Comparison of ENCODE assay signal across 35 mouse cellular contexts in the genomic region with DNA sequence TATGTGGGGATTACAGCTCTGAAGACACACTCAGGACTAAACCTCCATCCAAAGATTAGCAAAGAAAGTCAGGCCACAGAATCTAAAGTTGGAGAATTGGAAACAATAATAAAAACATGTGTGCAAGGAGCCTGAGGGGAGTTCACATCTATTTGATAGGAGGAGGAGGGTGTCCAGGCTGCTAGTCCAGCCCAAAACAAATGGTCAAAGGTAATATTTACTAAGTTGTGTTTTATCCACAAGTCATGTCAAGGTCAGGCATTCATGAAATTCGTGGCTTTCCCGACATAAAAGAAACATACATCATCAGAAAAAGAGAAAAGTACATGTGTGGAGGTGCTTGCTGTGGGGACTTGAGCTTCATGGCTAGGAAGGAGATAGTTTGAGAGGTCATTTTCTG.
"Had no signal": no experiment of that assay in that cellular context is flagged by ENCODE, and none has a peak within 500 bp of the region (broad histone marks: within the 10 kb centered on the region; RNA-seq: fewer than 3 reads in every experiment).

No protein-coding gene starts in this region.

- H3K36me3 ChIP-seq: heart, embryonic 10.5 days; heart, embryonic 12.5 days; heart, embryonic 13.5 days; heart, embryonic 15.5 days; hindbrain, embryonic 10.5 days; hindbrain, embryonic 12.5 days; hindbrain, embryonic 13.5 days; hindbrain, embryonic 15.5 days; intestine, embryonic 15.5 days; kidney, embryonic 15.5 days had no signal

- H3K4me2 ChIP-seq: heart, embryonic 11.5 days; heart, embryonic 12.5 days; heart, embryonic 13.5 days; heart, embryonic 15.5 days; hindbrain, embryonic 12.5 days; hindbrain, embryonic 13.5 days; hindbrain, embryonic 14.5 days; hindbrain, embryonic 15.5 days; intestine, embryonic 15.5 days; kidney, embryonic 15.5 days had no signal

- H3K4me1 ChIP-seq: heart, embryonic 10.5 days; heart, embryonic 12.5 days; heart, embryonic 13.5 days; heart, embryonic 15.5 days; hindbrain, embryonic 12.5 days; hindbrain, embryonic 13.5 days; hindbrain, embryonic 15.5 days; intestine, embryonic 15.5 days; kidney, embryonic 15.5 days had no signal

- H3K27ac ChIP-seq: heart, embryonic 10.5 days; heart, embryonic 13.5 days; heart, embryonic 15.5 days; hindbrain, embryonic 10.5 days; hindbrain, embryonic 12.5 days; hindbrain, embryonic 13.5 days; hindbrain, embryonic 14.5 days; hindbrain, embryonic 15.5 days; hindbrain, postnatal 0 days; intestine, embryonic 15.5 days; kidney, embryonic 15.5 days; kidney, postnatal 0 days; layer of hippocampus, adult 2 months had no signal

- DNase-seq: heart, postnatal 10 days; heart, postnatal 14 days; heart, postnatal 36 days; heart, postnatal 4 days; kidney, adult 11 months; kidney, adult 18-20 months; kidney, adult 2 months; kidney, adult 8-10 months; kidney, adult 9 months; kidney, postnatal 10 days; kidney, postnatal 14 days; kidney, postnatal 25 days; kidney, postnatal 36 days; kidney, postnatal 4 days; layer of hippocampus, adult 9-11 months; layer of hippocampus, postnatal 36 days had no signal

- H3K27me3 ChIP-seq: heart, embryonic 12.5 days; heart, embryonic 13.5 days; heart, embryonic 15.5 days; hindbrain, embryonic 12.5 days; hindbrain, embryonic 13.5 days; hindbrain, embryonic 15.5 days; intestine, embryonic 15.5 days; kidney, embryonic 15.5 days had no signal

- H3K9me3 ChIP-seq: heart, embryonic 10.5 days; heart, embryonic 12.5 days; heart, embryonic 13.5 days; heart, embryonic 15.5 days; hindbrain, embryonic 10.5 days; hindbrain, embryonic 12.5 days; hindbrain, embryonic 13.5 days; hindbrain, embryonic 15.5 days; intestine, embryonic 15.5 days; kidney, embryonic 15.5 days had no signal

- ATAC-seq: hindbrain, embryonic 16.5 days; hindbrain, postnatal 0 days; inflammation-experienced regulatory T-cells, adult 6 months; intestine, embryonic 15.5 days; intestine, embryonic 16.5 days; intestine, postnatal 0 days had no signal

- H3K4me3 ChIP-seq: heart, embryonic 10.5 days; heart, embryonic 12.5 days; heart, embryonic 13.5 days; heart, embryonic 15.5 days; hindbrain, embryonic 10.5 days; hindbrain, embryonic 12.5 days; hindbrain, embryonic 13.5 days; hindbrain, embryonic 15.5 days; intestine, embryonic 15.5 days; kidney, embryonic 15.5 days; layer of hippocampus, adult 2 months had no signal

- H3K9ac ChIP-seq: heart, embryonic 12.5 days; heart, embryonic 13.5 days; heart, embryonic 15.5 days; hindbrain, embryonic 12.5 days; hindbrain, embryonic 13.5 days; hindbrain, embryonic 14.5 days; hindbrain, embryonic 15.5 days; intestine, embryonic 15.5 days; kidney, embryonic 15.5 days had no signal
